Mouse (Mus musculus): ENCODE data around the gene Serpina1f. TPM values are rescaled to one million over a fixed set of nuclear protein-coding genes. Genes with fewer than 3 reads are reported as not detected.
"Not testable (repeated sequence)": the region's sequence is repeated elsewhere in the genome, so short reads cannot be mapped to it uniquely, and the experiment has no call there.

Gene Serpina1f
- polyA plus RNA-seq, 2 experiments = not detected

DNA sequence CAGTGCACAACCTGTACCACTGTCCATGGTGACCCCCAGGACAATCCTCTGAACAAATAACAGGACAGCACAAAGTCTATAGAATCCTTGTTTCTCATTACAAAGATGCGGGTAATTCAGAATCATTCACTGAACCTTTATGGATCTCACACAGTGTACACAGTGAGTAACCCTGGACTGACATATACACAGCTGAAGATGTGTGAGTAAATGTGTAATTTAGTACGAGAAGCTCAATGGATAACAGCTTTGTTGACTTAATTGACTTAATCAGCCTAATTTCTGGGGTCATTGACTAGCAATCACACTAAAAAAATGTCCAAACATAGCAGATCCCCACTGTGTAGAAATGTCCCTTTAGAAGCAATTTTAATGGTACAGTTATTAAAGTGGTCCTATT, 14.2 kb downstream of the Serpina1f start:
- Histone ChIP-seq H3K9me3 (ENCODE audit: control insufficient read depth, low read length) (no peaks in the 10 kb centered on the region), H3K27me3 (ENCODE audit: control insufficient read depth, insufficient read depth, low read length) (no peaks in the 10 kb centered on the region), H3K9ac (replicated peaks) (no peak overlapping the region), H3K27ac (no peak overlapping the region), H3K4me1 (replicated peaks; ENCODE audit: control insufficient read depth in 2 of 2, insufficient read depth in 2 of 2, low read length in 1 of 2) (peaks cover 0 to 16% of the 10 kb centered on the region in 2 experiments; a peak in 2 of 4 replicates), H3K4me2 (ENCODE audit: low read depth) (no peak overlapping the region), H3K4me3 (ENCODE audit: insufficient read depth in 1 of 2, low read depth in 2 of 2, low read length in 2 of 2) (no peak overlapping the region), H3K36me3 (replicated peaks; ENCODE audit: control insufficient read depth, insufficient read depth, low read depth) (no peaks in the 10 kb centered on the region)
- ATAC-seq (ENCODE audit: insufficient read depth) (no peak), DNase-seq (ENCODE audit: low read depth in 3 of 3, low spot score in 3 of 3) (no peak)
- TF ChIP-seq CTCF (IDR thresholded peaks at IDR 0.05; ENCODE audit: low read depth) = no peak
- TF ChIP-seq EP300 (IDR thresholded peaks at IDR 0.05; ENCODE audit: low read depth) = no peak
- WGBS (ENCODE audit: insufficient replicate concordance) = 44% methylated on average over 2 of the region's 2 CpGs

DNA sequence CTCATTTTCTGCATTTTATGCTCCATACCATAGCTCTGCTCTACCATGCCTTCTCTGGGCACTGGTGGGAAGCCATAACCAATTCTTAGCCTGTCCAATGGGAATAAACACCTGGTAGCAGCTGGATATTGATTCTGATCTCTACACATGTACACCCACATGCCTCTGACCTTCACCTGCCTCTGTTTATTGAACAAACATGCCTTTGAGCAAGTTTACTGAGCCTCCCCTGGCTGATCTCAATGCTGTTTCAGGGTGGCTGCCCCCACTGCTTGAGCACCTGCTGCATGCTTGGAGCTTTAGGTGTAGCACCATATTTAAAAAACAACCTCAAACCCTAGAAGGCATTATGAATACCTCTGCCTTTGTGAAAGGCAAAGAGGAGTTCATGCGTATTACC, 15.5 kb downstream of the Serpina1f start:
- H3K4me3 ChIP-seq (ENCODE audit: insufficient read depth in 1 of 2, low read depth in 2 of 2, low read length in 2 of 2); H3K9ac ChIP-seq (replicated peaks); DNase-seq (ENCODE audit: low read depth in 3 of 3, low spot score in 3 of 3); H3K9me3 ChIP-seq (ENCODE audit: control insufficient read depth, low read length); H3K27ac ChIP-seq; H3K27me3 ChIP-seq (ENCODE audit: control insufficient read depth, insufficient read depth, low read length); H3K4me2 ChIP-seq (ENCODE audit: low read depth); H3K36me3 ChIP-seq (replicated peaks; ENCODE audit: control insufficient read depth, insufficient read depth, low read depth): not testable (repeated sequence)
- WGBS (ENCODE audit: insufficient replicate concordance) = 73% methylated on average over 1 of the region's 1 CpGs
- peaks cover 0 to 14% of the 10 kb centered on the region in 2 experiments; a peak in 2 of 4 replicates for H3K4me1 ChIP-seq (replicated peaks; ENCODE audit: control insufficient read depth in 2 of 2, insufficient read depth in 2 of 2, low read length in 1 of 2)
- ATAC-seq (ENCODE audit: insufficient read depth) = 0 out of 2 replicates have a peak, but pooled peaks have one; percentile 22

DNA sequence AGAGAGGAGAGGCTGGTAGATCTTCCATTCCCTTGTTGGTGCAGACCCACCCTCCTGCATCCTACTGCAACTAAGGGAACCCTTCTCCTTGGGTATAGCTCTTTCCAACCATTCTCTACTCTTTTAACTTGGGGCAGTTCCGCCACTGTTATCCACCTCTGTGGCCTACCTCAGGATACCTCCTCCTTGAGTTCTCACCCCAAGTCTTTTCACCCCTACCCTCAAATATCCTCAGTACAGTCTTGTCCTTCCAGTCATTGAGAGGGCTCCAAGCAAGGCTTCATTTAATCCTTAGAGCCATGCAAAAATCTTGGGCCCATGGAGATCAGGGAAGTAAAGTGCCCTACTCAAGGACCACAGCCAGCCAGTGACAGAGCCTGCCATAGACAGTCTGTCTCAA, 19.3 kb downstream of the Serpina1f start, which contains the start of gene Serpina16:
Serpina16 (minus strand) TSS at position 101 of the 400 bp plus-strand sequence.
- DNase-seq (ENCODE audit: low read depth in 3 of 3, low spot score in 3 of 3) (no peak), ATAC-seq (ENCODE audit: insufficient read depth) (no peak)
- peaks cover 0 to 13% of the 10 kb centered on the region in 2 experiments; a peak in 2 of 4 replicates for H3K4me1 ChIP-seq (replicated peaks; ENCODE audit: control insufficient read depth in 2 of 2, insufficient read depth in 2 of 2, low read length in 1 of 2)
- no peak within 1 kb of the TSS for H3K27ac ChIP-seq
- H3K27me3 ChIP-seq (ENCODE audit: control insufficient read depth, insufficient read depth, low read length) = no peaks in the 10 kb centered on the region
- no peak for TF ChIP-seq CTCF (IDR thresholded peaks at IDR 0.05; ENCODE audit: low read depth)
- H3K9me3 ChIP-seq (ENCODE audit: control insufficient read depth, low read length) = no peaks in the 10 kb centered on the region
- no peak within 1 kb of the TSS for H3K4me3 ChIP-seq (ENCODE audit: insufficient read depth in 1 of 2, low read depth in 2 of 2, low read length in 2 of 2)
- WGBS (ENCODE audit: insufficient replicate concordance) = 61% methylated on average over 1 of the region's 1 CpGs
- H3K36me3 ChIP-seq (replicated peaks; ENCODE audit: control insufficient read depth, insufficient read depth, low read depth) = no peaks in the 10 kb centered on the region
- H3K4me2 ChIP-seq (ENCODE audit: low read depth) = no peak within 1 kb of the TSS
- no peak within 1 kb of the TSS for H3K9ac ChIP-seq (replicated peaks)

DNA sequence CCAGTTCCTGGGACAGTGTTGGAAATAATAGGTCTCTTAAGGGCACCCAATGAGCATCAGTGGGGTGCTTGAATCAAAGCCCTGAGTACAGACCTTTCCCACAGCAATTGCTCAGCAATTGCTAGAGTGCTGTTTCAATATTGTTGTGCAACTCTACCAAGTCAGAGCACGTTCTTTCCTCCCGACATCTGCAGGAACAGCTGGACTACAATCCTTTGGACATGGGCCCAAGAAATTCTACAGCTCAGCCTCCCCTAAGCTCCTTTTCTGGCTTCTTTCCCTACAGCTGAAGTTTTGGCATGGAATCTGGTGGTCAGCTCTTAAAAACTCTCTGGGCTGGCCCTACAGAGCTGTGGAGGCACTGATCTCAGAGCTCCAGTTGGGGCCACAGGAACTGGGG, 22.1 kb downstream of the Serpina1f start:
- no peak overlapping the region for H3K4me3 ChIP-seq (ENCODE audit: insufficient read depth in 1 of 2, low read depth in 2 of 2, low read length in 2 of 2)
- DNase-seq (ENCODE audit: low read depth in 3 of 3, low spot score in 3 of 3) (no peak), ATAC-seq (ENCODE audit: insufficient read depth) (no peak)
- H3K9ac ChIP-seq (replicated peaks) = no peak overlapping the region
- H3K36me3 ChIP-seq (replicated peaks; ENCODE audit: control insufficient read depth, insufficient read depth, low read depth) = no peaks in the 10 kb centered on the region
- WGBS (ENCODE audit: insufficient replicate concordance) = 49% methylated on average over 2 of the region's 2 CpGs
- H3K27ac ChIP-seq = no peak overlapping the region
- peaks cover 0 to 6% of the 10 kb centered on the region in 2 experiments; a peak in 1 of 4 replicates for H3K4me1 ChIP-seq (replicated peaks; ENCODE audit: control insufficient read depth in 2 of 2, insufficient read depth in 2 of 2, low read length in 1 of 2)
- H3K4me2 ChIP-seq (ENCODE audit: low read depth) = no peak overlapping the region
- H3K9me3 ChIP-seq (ENCODE audit: control insufficient read depth, low read length) = no peaks in the 10 kb centered on the region
- no peaks in the 10 kb centered on the region for H3K27me3 ChIP-seq (ENCODE audit: control insufficient read depth, insufficient read depth, low read length)
- TF ChIP-seq EP300 (IDR thresholded peaks at IDR 0.05; ENCODE audit: low read depth) (no peak), CTCF (IDR thresholded peaks at IDR 0.05; ENCODE audit: low read depth) (no peak)

DNA sequence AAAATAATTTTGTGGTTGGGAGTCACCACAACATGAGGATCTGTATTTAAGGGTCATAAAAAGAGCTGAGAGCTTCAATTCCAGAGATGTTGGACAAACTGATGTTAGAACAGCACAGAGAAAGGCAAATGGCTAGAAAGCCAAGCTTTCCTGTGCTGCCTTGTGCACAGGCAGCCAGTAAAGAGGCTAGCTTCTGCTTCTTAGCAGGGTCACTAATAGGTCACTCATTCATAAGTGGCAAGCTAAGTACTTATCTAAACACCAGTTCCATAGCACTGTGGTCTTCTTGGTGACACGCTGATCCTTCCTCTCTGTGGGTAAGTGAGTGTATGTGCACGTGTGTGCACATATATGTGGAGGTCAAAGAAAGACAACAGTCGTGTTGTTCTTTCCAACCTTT, 23.8 kb downstream of the Serpina1f start:
- Histone ChIP-seq H3K4me3 (ENCODE audit: insufficient read depth in 1 of 2, low read depth in 2 of 2, low read length in 2 of 2) (no peak overlapping the region), H3K27ac (no peak overlapping the region), H3K9ac (replicated peaks) (no peak overlapping the region), H3K36me3 (replicated peaks; ENCODE audit: control insufficient read depth, insufficient read depth, low read depth) (no peaks in the 10 kb centered on the region), H3K27me3 (ENCODE audit: control insufficient read depth, insufficient read depth, low read length) (no peaks in the 10 kb centered on the region), H3K4me1 (replicated peaks; ENCODE audit: control insufficient read depth in 2 of 2, insufficient read depth in 2 of 2, low read length in 1 of 2) (peaks cover 0 to 6% of the 10 kb centered on the region in 2 experiments; a peak in 1 of 4 replicates), H3K9me3 (ENCODE audit: control insufficient read depth, low read length) (no peaks in the 10 kb centered on the region), H3K4me2 (ENCODE audit: low read depth) (no peak overlapping the region)
- no peak for TF ChIP-seq EP300 (IDR thresholded peaks at IDR 0.05; ENCODE audit: low read depth)
- no peak for TF ChIP-seq CTCF (IDR thresholded peaks at IDR 0.05; ENCODE audit: low read depth)
- ATAC-seq (ENCODE audit: insufficient read depth) = no peak
- 50% methylated on average over 3 of the region's 3 CpGs for WGBS (ENCODE audit: insufficient replicate concordance)
- DNase-seq (ENCODE audit: low read depth in 3 of 3, low spot score in 3 of 3) = no peak
